Mouse (Mus musculus): Measurements from ENCODE around the gene Creb3l2.

Gene Creb3l2

DNA sequence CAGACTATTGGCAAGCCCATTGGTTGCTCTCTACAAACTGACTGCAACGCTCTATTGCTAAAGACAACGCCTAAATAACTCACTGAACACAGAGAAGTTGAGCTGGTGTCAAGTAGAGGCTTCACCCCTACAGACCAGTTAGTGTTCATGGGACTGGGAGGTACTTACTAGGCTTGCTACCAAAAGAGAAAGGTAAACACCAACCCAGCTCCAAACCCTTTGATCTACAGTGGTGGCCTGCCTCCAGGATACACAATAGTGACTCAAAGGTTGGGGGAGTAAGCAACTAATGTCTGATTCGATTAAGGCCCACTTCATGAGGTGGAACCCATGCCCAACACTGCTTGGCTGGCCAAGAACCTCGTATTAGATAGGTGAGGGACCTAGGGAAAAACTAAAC, 11.1 kb upstream of the Creb3l2 start:
- CTCF ChIA-PET = no interaction called here

GRCm38 (mm10) chr6:37451664-37452063, 9.7 kb upstream of the Creb3l2 start:
- ChIA-PET POLR2A (interaction anchor here in 2 of 4 experiments (0.6 to 1.5 kb wide), 3 partner anchors 9 to 778 kb away, joined by 3 to 4 read pairs (median 4); partner anchors contain the start of gene Creb3l2 (in 1 of the 2)), CTCF (interaction anchor here in 1 of 4 experiments (0.5 kb wide), 1 partner anchor 27 kb away, joined by 4 read pairs; no protein-coding TSS in a partner anchor)

More for the DNA sequence above, 11.1 kb upstream of the Creb3l2 start:
- POLR2A ChIA-PET = interaction anchor here in 2 of 4 experiments (1.3 to 1.5 kb wide), 2 partner anchors 11 to 97 kb away, joined by 4 read pairs; partner anchors contain the start of gene Creb3l2 (in 1 of the 2)

DNA sequence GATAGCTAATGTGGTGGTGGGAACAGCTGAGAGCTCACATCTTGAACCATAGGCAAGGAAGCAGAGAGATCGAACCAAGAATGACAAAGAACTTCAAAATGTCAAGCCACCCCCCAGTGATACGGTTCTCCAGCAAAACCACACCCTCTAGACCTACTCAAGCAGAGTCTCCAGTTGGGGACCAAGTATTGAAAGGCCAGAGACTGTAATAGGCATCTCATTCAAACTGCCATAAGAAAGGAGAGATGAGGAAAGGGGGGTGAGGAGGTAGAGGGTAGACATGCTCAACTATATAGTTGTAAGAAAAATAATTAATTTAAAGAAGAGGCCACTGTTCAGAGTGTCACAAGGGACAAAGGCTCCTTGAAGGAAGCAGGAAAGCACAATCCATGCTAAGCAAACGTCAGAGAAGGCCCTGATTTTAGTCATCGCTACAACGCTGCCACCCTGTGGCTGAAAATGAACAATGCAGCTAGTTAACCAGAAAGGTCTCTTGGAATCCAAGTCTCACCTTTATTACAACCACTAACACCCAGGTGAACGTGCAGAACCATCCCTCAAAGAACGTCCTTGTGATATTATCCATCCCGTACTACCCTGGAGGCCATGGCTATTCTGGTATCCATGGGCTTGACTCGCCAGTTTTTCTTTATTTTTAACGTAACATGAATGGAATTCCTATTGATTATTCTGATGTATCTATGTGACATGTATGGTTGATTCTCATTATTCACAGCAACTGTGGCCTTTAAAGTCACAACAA, 5.9 kb upstream of the Creb3l2 start:
- ChIA-PET CTCF (interaction anchor here (0.5 to 3.0 kb wide), 29 partner anchors 9 to 413 kb away, joined by 3 to 38 read pairs (median 4); no protein-coding TSS in a partner anchor), POLR2A (interaction anchor here in 2 of 4 experiments (0.7 to 1.6 kb wide), 10 partner anchors 11 to 91 kb away, joined by 3 to 6 read pairs (median 4); no protein-coding TSS in a partner anchor)

- ChIA-PET CTCF (interaction anchor here in 3 of 4 experiments (0.5 to 1.8 kb wide), 11 partner anchors 12 to 78 kb away, joined by 3 to 10 read pairs (median 3); no protein-coding TSS in a partner anchor), POLR2A (interaction anchor here in 3 of 4 experiments (0.5 to 5.3 kb wide), 41 partner anchors 10 to 1108 kb away, joined by 3 to 53 read pairs (median 4); partner anchors contain the start of genes Luc7l2 (in 1 of the 3) and Ttc26 (in 1 of the 3))
These were observed 835 bp upstream of the Creb3l2 start for GRCm38 (mm10) chr6:37442781-37443180.

GRCm38 (mm10) chr6:37441251-37442011, 515 bp downstream of the Creb3l2 start:
- POLR2A ChIA-PET = interaction anchor here (0.5 to 5.3 kb wide), 59 partner anchors 8 to 1094 kb away, joined by 3 to 53 read pairs (median 4); no protein-coding TSS in a partner anchor
- CTCF ChIA-PET = interaction anchor here (0.6 to 1.8 kb wide), 13 partner anchors 11 to 716 kb away, joined by 3 to 10 read pairs (median 4); no protein-coding TSS in a partner anchor

DNA sequence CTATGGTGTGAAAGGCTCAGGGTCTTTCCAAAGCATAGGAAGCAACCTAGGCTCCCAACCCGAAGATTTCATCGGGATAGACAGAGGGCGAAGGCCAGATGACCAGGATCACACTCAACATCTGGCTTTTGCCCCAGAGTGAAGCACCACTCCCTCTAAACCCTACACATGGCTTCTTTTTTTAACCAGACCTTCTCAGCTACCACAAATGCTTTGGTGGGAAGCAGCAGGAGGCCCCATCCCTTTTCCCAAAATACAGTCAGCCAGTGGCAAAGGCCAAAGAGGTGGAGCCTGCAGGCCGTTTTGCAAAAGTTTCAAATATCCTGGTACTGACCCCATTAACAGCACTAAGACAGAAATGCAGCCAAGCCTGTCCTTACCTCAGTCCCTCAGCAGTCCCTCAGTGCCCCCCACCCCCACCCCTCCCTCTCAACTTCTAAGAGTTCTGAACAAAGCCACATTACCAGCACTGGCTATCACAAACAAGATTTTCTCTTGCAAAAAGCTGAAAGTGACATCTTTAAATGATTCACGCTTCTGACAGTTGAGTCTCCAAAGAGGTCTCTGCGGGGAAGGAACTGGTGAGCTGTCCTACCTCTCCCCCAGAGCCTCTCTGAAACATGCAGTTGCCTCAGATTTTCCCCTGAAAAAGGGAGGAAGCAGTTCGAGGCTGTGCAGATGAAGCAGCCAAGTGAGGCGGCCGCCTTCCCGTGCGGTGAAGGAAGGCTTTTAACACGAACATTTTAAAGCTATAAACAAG, 1.3 kb downstream of the Creb3l2 start:
- POLR2A ChIA-PET = interaction anchor here in 3 of 4 experiments (0.6 to 5.3 kb wide), 24 partner anchors 8 to 1094 kb away, joined by 3 to 53 read pairs (median 5); no protein-coding TSS in a partner anchor
- CTCF ChIA-PET = interaction anchor here in 3 of 4 experiments (0.6 to 1.8 kb wide), 5 partner anchors 16 to 716 kb away, joined by 4 to 10 read pairs (median 8); no protein-coding TSS in a partner anchor

GRCm38 (mm10) chr6:37439676-37440490, 2.1 kb downstream of the Creb3l2 start:
- ChIA-PET POLR2A (interaction anchor here in 2 of 4 experiments (0.7 to 5.3 kb wide), 12 partner anchors 7 to 63 kb away, joined by 3 to 53 read pairs (median 7); no protein-coding TSS in a partner anchor), CTCF (interaction anchor here in 2 of 4 experiments (0.7 kb wide), 2 partner anchors 69 to 634 kb away, joined by 3 to 6 read pairs; no protein-coding TSS in a partner anchor)

DNA sequence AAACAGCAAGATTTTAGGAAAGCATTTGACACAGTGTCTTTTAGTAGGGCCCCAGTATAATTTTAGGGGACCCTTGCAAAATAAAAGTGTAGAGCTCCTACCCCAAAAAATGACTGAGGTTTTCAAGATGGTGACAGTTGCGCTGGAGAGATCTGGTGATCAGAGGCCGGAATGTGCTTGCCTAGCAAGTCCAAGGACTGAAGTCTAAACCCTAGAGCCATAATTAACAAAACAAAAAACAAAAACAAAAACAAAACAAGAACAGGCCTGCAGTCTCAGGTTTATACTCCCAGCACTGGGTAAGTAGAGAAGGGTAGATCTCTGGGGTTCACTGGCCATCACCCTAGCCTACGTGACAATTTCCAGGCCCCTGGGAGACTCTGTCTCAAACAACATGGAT, 3.4 kb downstream of the Creb3l2 start:
- ChIA-PET CTCF (no interaction called here), POLR2A (interaction anchor here in 1 of 4 experiments (5.3 kb wide), 1 partner anchor 9 kb away, joined by 53 read pairs; no protein-coding TSS in a partner anchor)

DNA sequence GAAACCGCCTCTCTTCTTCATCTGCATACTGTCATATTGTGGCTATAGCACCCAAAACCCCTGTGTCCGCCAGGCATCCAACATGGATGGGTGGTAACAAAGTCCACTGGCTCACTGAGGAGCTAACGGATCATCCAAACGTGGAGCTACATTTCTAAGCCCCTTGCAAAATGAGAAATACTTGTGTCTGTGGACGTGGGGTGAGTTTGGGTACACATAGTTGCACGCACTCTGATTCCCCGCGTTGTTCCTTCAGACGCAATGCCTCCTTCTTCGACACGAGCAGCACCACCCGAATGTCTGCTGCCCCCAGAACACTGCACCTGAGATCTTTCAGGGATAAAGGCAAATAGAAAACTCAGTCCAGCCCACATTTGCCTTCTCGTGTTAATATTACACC, 4.9 kb downstream of the Creb3l2 start:
- POLR2A ChIA-PET = interaction anchor here in 2 of 4 experiments (1.0 to 1.7 kb wide), 4 partner anchors 9 to 138 kb away, joined by 3 to 7 read pairs (median 4); no protein-coding TSS in a partner anchor
- CTCF ChIA-PET = interaction anchor here in 1 of 4 experiments (0.6 kb wide), 1 partner anchor 66 kb away, joined by 4 read pairs; no protein-coding TSS in a partner anchor

- CTCF ChIA-PET = no interaction called here
- POLR2A ChIA-PET = interaction anchor here in 2 of 4 experiments (0.6 to 1.7 kb wide), 5 partner anchors 37 to 533 kb away, joined by 3 to 4 read pairs (median 4); no protein-coding TSS in a partner anchor
These were observed 6.6 kb downstream of the Creb3l2 start for GRCm38 (mm10) chr6:37435391-37435790.

- ChIA-PET POLR2A (interaction anchor here in 3 of 4 experiments (0.6 to 4.2 kb wide), 11 partner anchors 7 to 1148 kb away, joined by 3 to 53 read pairs (median 4); partner anchors contain the start of gene Creb3l2 (in 2 of the 3)), CTCF (interaction anchor here in 2 of 4 experiments (0.5 to 1.0 kb wide), 3 partner anchors 12 to 1421 kb away, joined by 3 to 7 read pairs (median 4); partner anchors contain the start of gene Creb3l2 (in 1 of the 2))
These were observed 12.0 kb downstream of the Creb3l2 start for GRCm38 (mm10) chr6:37429849-37430470.

DNA sequence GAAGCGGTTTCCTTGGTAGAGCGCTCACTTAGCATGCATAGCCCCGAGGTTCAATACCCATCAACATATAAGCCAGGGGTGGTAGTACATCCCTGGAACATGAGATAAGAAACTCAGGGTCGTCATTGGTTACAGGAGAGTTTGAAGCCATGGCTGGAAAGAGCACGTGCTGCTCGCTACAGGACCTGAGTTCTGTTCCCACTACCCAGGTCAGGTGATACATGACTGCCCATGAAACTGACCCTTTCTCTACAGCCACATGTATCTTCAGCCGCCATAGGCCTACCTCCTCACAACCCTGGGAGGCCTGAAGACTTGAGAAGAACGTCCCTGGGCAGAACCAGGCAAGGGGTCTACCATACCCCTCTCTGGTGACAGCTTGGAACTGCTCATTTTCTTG, 13.0 kb downstream of the Creb3l2 start:
- POLR2A ChIA-PET = interaction anchor here in 2 of 4 experiments (0.8 to 4.2 kb wide), 4 partner anchors 9 to 14 kb away, joined by 3 to 53 read pairs (median 4); partner anchors contain the start of gene Creb3l2 (in 1 of the 2)
- CTCF ChIA-PET = no interaction called here

GRCm38 (mm10) chr6:37428044-37428443, 13.9 kb downstream of the Creb3l2 start:
- CTCF ChIA-PET = interaction anchor here in 1 of 4 experiments (0.6 kb wide), 1 partner anchor 41 kb away, joined by 7 read pairs; no protein-coding TSS in a partner anchor
- POLR2A ChIA-PET = interaction anchor here in 2 of 4 experiments (1.0 to 4.2 kb wide), 4 partner anchors 8 to 13 kb away, joined by 4 to 53 read pairs (median 8); partner anchors contain the start of gene Creb3l2 (in 1 of the 2)

DNA sequence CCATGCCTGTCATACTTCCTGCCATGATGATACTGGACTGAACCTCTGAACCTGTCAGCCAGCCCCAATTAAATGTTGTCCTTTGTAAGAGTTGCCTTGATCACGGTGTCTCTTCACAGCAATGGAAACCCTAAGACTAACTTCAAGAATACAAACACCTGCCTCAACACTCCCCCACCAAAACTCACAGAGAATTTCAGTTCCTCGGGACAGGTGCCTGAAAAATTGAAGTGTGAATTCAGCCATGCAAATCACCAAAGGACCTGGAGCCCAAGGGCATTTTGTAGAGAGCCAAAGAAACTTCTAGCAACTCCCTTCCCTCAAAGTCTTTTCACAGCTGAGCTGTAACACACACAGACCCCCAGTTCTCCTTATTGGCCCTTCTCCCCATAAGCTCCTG, 15.3 kb downstream of the Creb3l2 start:
- CTCF ChIA-PET = interaction anchor here in 2 of 4 experiments (0.6 to 0.7 kb wide), 2 partner anchors 29 to 30 kb away, joined by 3 to 4 read pairs; no protein-coding TSS in a partner anchor
- POLR2A ChIA-PET = interaction anchor here in 3 of 4 experiments (0.6 to 2.2 kb wide), 9 partner anchors 8 to 282 kb away, joined by 3 to 8 read pairs (median 4); partner anchors contain the start of gene Creb3l2 (in 1 of the 3)

GRCm38 (mm10) chr6:37425833-37426232, 16.1 kb downstream of the Creb3l2 start:
- CTCF ChIA-PET = no interaction called here
- POLR2A ChIA-PET = interaction anchor here in 2 of 4 experiments (1.0 to 1.9 kb wide), 6 partner anchors 9 to 274 kb away, joined by 3 to 8 read pairs (median 5); partner anchors contain the start of gene Creb3l2 (in 1 of the 2)

DNA sequence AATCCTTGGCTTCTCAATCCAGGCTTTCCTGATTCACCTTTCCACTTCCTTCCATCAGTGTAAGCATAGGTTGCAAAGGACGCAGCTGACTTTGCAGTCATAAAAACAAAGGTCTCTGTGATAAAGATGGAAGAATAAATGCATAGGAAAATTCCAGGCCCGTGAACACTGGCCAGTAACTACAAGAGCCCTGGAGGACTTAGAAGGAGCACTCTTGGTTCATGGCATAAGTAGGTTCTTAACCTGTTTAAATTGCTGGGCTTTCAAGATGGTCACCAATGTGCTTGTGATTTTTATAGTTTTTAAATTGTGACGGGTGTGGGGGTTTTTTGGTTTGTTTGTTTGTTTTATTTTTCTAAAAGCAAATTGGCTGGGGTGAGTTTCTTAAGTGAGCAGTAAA, 16.9 kb downstream of the Creb3l2 start:
- POLR2A ChIA-PET = interaction anchor here in 1 of 4 experiments (1.3 kb wide), 1 partner anchor 17 kb away, joined by 5 read pairs; the partner anchor contains the start of gene Creb3l2
- CTCF ChIA-PET = no interaction called here

All from embryonic stem cell, embryonic (primary cell).